ENCODE assay signal across 23 mouse cellular contexts in genomic region chr11:46395698-46396097, GRCm38 (mm10). TPM values are rescaled to one million over a fixed set of nuclear protein-coding genes. Genes with fewer than 3 reads are reported as not detected.
"Had no signal": no experiment of that assay in that cellular context is flagged by ENCODE, and none has a peak within 500 bp of the region (broad histone marks: within the 10 kb centered on the region; RNA-seq: fewer than 3 reads in every experiment).

No protein-coding gene starts in this region.

- H3K27me3 ChIP-seq: intestine, embryonic 15.5 days; kidney, embryonic 15.5 days; limb, embryonic 15.5 days; liver, embryonic 13.5 days; midbrain, embryonic 13.5 days; neural tube, embryonic 15.5 days had no signal

- H3K4me3 ChIP-seq: intestine, embryonic 15.5 days; kidney, embryonic 15.5 days; left cerebral cortex, adult 2 months; limb, embryonic 15.5 days; liver, embryonic 13.5 days; midbrain, embryonic 13.5 days; neural tube, embryonic 15.5 days had no signal

- H3K27ac ChIP-seq: intestine, embryonic 15.5 days; kidney, embryonic 15.5 days; left cerebral cortex, adult 2 months; limb, embryonic 15.5 days; liver, embryonic 13.5 days; midbrain, embryonic 13.5 days; neural tube, embryonic 15.5 days had no signal

- H3K4me2 ChIP-seq: intestine, embryonic 15.5 days; kidney, embryonic 15.5 days; limb, embryonic 15.5 days; liver, embryonic 13.5 days; midbrain, embryonic 13.5 days; neural tube, embryonic 15.5 days had no signal

- H3K9me3 ChIP-seq: intestine, embryonic 15.5 days; kidney, embryonic 15.5 days; limb, embryonic 15.5 days; liver, embryonic 13.5 days; midbrain, embryonic 13.5 days; neural tube, embryonic 15.5 days had no signal

- ATAC-seq: hindbrain, embryonic 16.5 days; intestine, embryonic 15.5 days; midbrain, embryonic 13.5 days had no signal

- H3K9ac ChIP-seq: intestine, embryonic 15.5 days; kidney, embryonic 15.5 days; limb, embryonic 15.5 days; liver, embryonic 13.5 days; midbrain, embryonic 13.5 days; neural tube, embryonic 15.5 days had no signal

- H3K36me3 ChIP-seq: intestine, embryonic 15.5 days; kidney, embryonic 15.5 days; limb, embryonic 15.5 days; liver, embryonic 13.5 days; midbrain, embryonic 13.5 days; neural tube, embryonic 15.5 days had no signal

- DNase-seq: kidney, adult 2 months; kidney, postnatal 14 days; liver, embryonic 13.5 days; lung, adult 18-20 months; right cerebral cortex, postnatal 4 days; spleen, adult 18-20 months had no signal

- H3K4me1 ChIP-seq: intestine, embryonic 15.5 days; limb, embryonic 15.5 days; neural tube, embryonic 15.5 days had no signal

RNA-seq across cellular contexts. Expression of gene Fam71b, which starts 0.7 kb away (rescaled TPM):
- total RNA-seq: layer of hippocampus, adult 8-10 months; layer of hippocampus, postnatal 14 days; left cerebral cortex, adult 2 months; left cerebral cortex, postnatal 14 days; megakaryocyte progenitor cell, adult 5-6 weeks; midbrain, postnatal 0 days had no signal
- polyA plus RNA-seq: hindbrain, embryonic 16.5 days; intestine, embryonic 15.5 days; kidney, embryonic 15.5 days; limb, embryonic 11.5 days; limb, embryonic 15.5 days; liver, embryonic 13.5 days; lung, embryonic 16.5 days; midbrain, embryonic 13.5 days; midbrain, postnatal 0 days; neural tube, embryonic 11.5 days; neural tube, embryonic 15.5 days; stomach, embryonic 16.5 days; urinary bladder, adult 2 months had no signal

RNA-seq across cellular contexts. Expression of gene Itk, which starts 6.4 kb away (rescaled TPM):
- polyA plus RNA-seq: hindbrain, embryonic 16.5 days; limb, embryonic 11.5 days; midbrain, embryonic 13.5 days; neural tube, embryonic 11.5 days; neural tube, embryonic 15.5 days had no signal
